Mouse (Mus musculus) hindbrain, embryonic 11.5 days (tissue): ENCODE results near the gene Ccdc24. TPM values are rescaled to one million over a fixed set of nuclear protein-coding genes. Genes with fewer than 3 reads are reported as not detected.
A peak's percentile ranks its signal among the peaks of the same experiment; 100 is the strongest.

ENCODE experiments used
- ATAC-seq: fragments of 200-750 bp; cut with Nextera tagmentation; 2 replicates; pipeline ENCODE4 v1.8.0; 2017; ENCODE audit warnings: mild to moderate bottlenecking, moderate TSS enrichment, moderate library complexity; ENCODE audit not compliant: low FRiP score
- DNase-seq: peaks from one replicate; pipeline ENCODE4 v3.0.0-alpha.2; 2015; ENCODE audit warnings: low spot score
- H3K27ac ChIP-seq: fragments of 300-500 bp; sonication (generic); 2 replicates; pipeline ENCODE4 v1.5.1; 2014; ENCODE audit warnings: mild to moderate bottlenecking, low read depth, low read length
- H3K27me3 ChIP-seq: fragments of 300-500 bp; sonication (generic); 2 replicates; pipeline ENCODE4 v1.6.1; 2014; ENCODE audit warnings: mild to moderate bottlenecking, low read length, moderate library complexity, mixed read lengths; ENCODE audit not compliant: control insufficient read depth, insufficient read depth
- H3K36me3 ChIP-seq: fragments of 300-500 bp; sonication (generic); 2 replicates; pipeline ENCODE4 v1.6.1; 2014; ENCODE audit warnings: mild to moderate bottlenecking, low read length, moderate library complexity, mixed read lengths; ENCODE audit not compliant: control insufficient read depth, insufficient read depth
- H3K4me1 ChIP-seq: fragments of 300-500 bp; sonication (generic); replicated peaks from 2 replicates; pipeline ENCODE4 v1.6.1; 2014; ENCODE audit warnings: low read length, mixed read lengths; ENCODE audit not compliant: control insufficient read depth, insufficient read depth
- H3K4me2 ChIP-seq: fragments of 300-500 bp; sonication (generic); replicated peaks from 2 replicates; pipeline ENCODE4 v1.6.1; 2014; ENCODE audit warnings: mild to moderate bottlenecking, low read depth, low read length
- H3K4me3 ChIP-seq: fragments of 300-500 bp; sonication (generic); 2 replicates; pipeline ENCODE4 v1.5.1; 2014; ENCODE audit warnings: low read depth, low read length
- H3K9ac ChIP-seq: fragments of 300-500 bp; sonication (generic); 2 replicates; pipeline ENCODE4 v1.6.1; 2014; ENCODE audit warnings: low read depth, low read length
- H3K9me3 ChIP-seq: fragments of 300-500 bp; sonication (generic); 2 replicates; pipeline ENCODE4 v1.6.1; 2016; ENCODE audit warnings: low read length; ENCODE audit not compliant: control insufficient read depth
- WGBS: fragments of 180-500 bp; shearing (Covaris S2); extraction: QIAGEN DNeasy Blood & Tissue Kit; methylation state at CpG from one replicate; pipeline ENCODE4 v1.1.7; 2014; 5-methylcytosine and 5-hydroxymethylcytosine counted together
- polyA plus RNA-seq: library from polyadenylated mRNA; unstranded; fragments of >200 nt; fragmentation: Nextera tagmentation; extraction: Ambion mirVana; gene quantifications from 2 replicates; pipeline ENCODE4 v1.2.1, GENCODE M21; 2014

The Ccdc24 gene
- polyA plus RNA-seq, 1 experiment from 2014 or later = 1.7 TPM

- no peak overlapping the region for H3K4me2 ChIP-seq
- peaks cover 8% of the 10 kb centered on the region; the same call in 1 of the 2 replicates for H3K36me3 ChIP-seq
- no peak for ATAC-seq
- H3K27ac ChIP-seq = no peak overlapping the region
- 95% methylated on average over 10 of the region's 10 CpGs for WGBS
- H3K9me3 ChIP-seq = no peaks in the 10 kb centered on the region
- no peak overlapping the region for H3K9ac ChIP-seq
- no peak overlapping the region for H3K4me3 ChIP-seq
- H3K4me1 ChIP-seq = no peaks in the 10 kb centered on the region
- no peak for DNase-seq
- H3K27me3 ChIP-seq = no peaks in the 10 kb centered on the region
Measured at GRCm38 (mm10) chr4:117904094-117904493, 31.7 kb upstream of the Ccdc24 start.

- Histone ChIP-seq H3K27me3 (no peaks in the 10 kb centered on the region), H3K36me3 (peaks cover 3% of the 10 kb centered on the region; the same call in 1 of the 2 replicates), H3K4me3 (no peak overlapping the region), H3K27ac (no peak overlapping the region), H3K4me1 (no peaks in the 10 kb centered on the region), H3K9ac (no peak overlapping the region), H3K9me3 (no peaks in the 10 kb centered on the region), H3K4me2 (no peak overlapping the region)
- ATAC-seq (no peak), DNase-seq (no peak)
- 85% methylated on average over 3 of the region's 3 CpGs for WGBS
Measured at GRCm38 (mm10) chr4:117898111-117898510, 25.8 kb upstream of the Ccdc24 start.

- WGBS = 95% methylated on average over 6 of the region's 6 CpGs
- peaks cover 2% of the 10 kb centered on the region; the same call in 1 of the 2 replicates for H3K36me3 ChIP-seq
- no peaks in the 10 kb centered on the region for H3K9me3 ChIP-seq
- no peak overlapping the region for H3K4me2 ChIP-seq
- H3K9ac ChIP-seq = no peak overlapping the region
- H3K4me1 ChIP-seq = no peaks in the 10 kb centered on the region
- DNase-seq = no peak
- no peaks in the 10 kb centered on the region for H3K27me3 ChIP-seq
- H3K27ac ChIP-seq = no peak overlapping the region
- H3K4me3 ChIP-seq = no peak overlapping the region
- no peak for ATAC-seq
Measured at GRCm38 (mm10) chr4:117896031-117896430, 23.7 kb upstream of the Ccdc24 start.

- no peaks in the 10 kb centered on the region for H3K9me3 ChIP-seq
- no peaks in the 10 kb centered on the region for H3K27me3 ChIP-seq
- 0 out of 2 replicates have a peak, but pooled peaks cover 2% of the 10 kb centered on the region for H3K36me3 ChIP-seq
- ATAC-seq (no peak), DNase-seq (no peak)
- no peak overlapping the region for H3K4me2 ChIP-seq
- no peaks in the 10 kb centered on the region for H3K4me1 ChIP-seq
- H3K9ac ChIP-seq = no peak overlapping the region
- 85% methylated on average over 7 of the region's 7 CpGs for WGBS
- no peak overlapping the region for H3K4me3 ChIP-seq
- no peak overlapping the region for H3K27ac ChIP-seq
Measured at GRCm38 (mm10) chr4:117895339-117895738, 23.0 kb upstream of the Ccdc24 start.

GRCm38 (mm10) chr4:117894601-117895000, 22.2 kb upstream of the Ccdc24 start:
- no peak for ATAC-seq
- H3K4me2 ChIP-seq = no peak overlapping the region
- H3K9ac ChIP-seq = no peak overlapping the region
- H3K9me3 ChIP-seq = no peaks in the 10 kb centered on the region
- no peak for DNase-seq
- H3K36me3 ChIP-seq = 0 out of 2 replicates have a peak, but pooled peaks cover 2% of the 10 kb centered on the region
- no peak overlapping the region for H3K27ac ChIP-seq
- H3K27me3 ChIP-seq = no peaks in the 10 kb centered on the region
- H3K4me1 ChIP-seq = no peaks in the 10 kb centered on the region
- H3K4me3 ChIP-seq = no peak overlapping the region
- WGBS = 88% methylated on average over 8 of the region's 8 CpGs

GRCm38 (mm10) chr4:117893376-117893775, 21.0 kb upstream of the Ccdc24 start:
- no peak overlapping the region for H3K4me3 ChIP-seq
- 21% methylated on average over 9 of the region's 9 CpGs for WGBS
- no peak overlapping the region for H3K9ac ChIP-seq
- H3K27me3 ChIP-seq = no peaks in the 10 kb centered on the region
- DNase-seq = peak; percentile 64
- no peaks in the 10 kb centered on the region for H3K9me3 ChIP-seq
- ATAC-seq = no peak
- no peaks in the 10 kb centered on the region for H3K4me1 ChIP-seq
- no peak overlapping the region for H3K4me2 ChIP-seq
- no peak overlapping the region for H3K27ac ChIP-seq
- peaks cover 3% of the 10 kb centered on the region; the same call in 1 of the 2 replicates for H3K36me3 ChIP-seq

- H3K27ac ChIP-seq = no peak within 1 kb of the TSS
- H3K4me1 ChIP-seq = no peaks in the 10 kb centered on the region
- DNase-seq = peak; percentile 89
- peak within 1 kb of the TSS; percentile 40 for H3K9ac ChIP-seq
- peak within 1 kb of the TSS; percentile 89 for H3K4me2 ChIP-seq
- H3K27me3 ChIP-seq = no peaks in the 10 kb centered on the region
- no peaks in the 10 kb centered on the region for H3K9me3 ChIP-seq
- WGBS = 0% methylated on average over 21 of the region's 21 CpGs
- peaks cover 3% of the 10 kb centered on the region; the same call in 1 of the 2 replicates for H3K36me3 ChIP-seq
- ATAC-seq = peak; percentile 85
- H3K4me3 ChIP-seq = peak within 1 kb of the TSS; percentile 64
Measured at GRCm38 (mm10) chr4:117891738-117892161, 19.4 kb upstream of the Ccdc24 start, which contains the start of gene Dph2. TSS of gene Dph2 (minus strand) at chr4:117892032.

GRCm38 (mm10) chr4:117890750-117891149, 18.4 kb upstream of the Ccdc24 start:
- H3K9me3 ChIP-seq = no peaks in the 10 kb centered on the region
- DNase-seq (no peak), ATAC-seq (no peak)
- WGBS = 67% methylated on average over 8 of the region's 8 CpGs
- no peak overlapping the region for H3K9ac ChIP-seq
- H3K27ac ChIP-seq = no peak overlapping the region
- H3K4me1 ChIP-seq = 0 out of 2 replicates have a peak, but pooled peaks cover 4% of the 10 kb centered on the region
- peak overlapping the region; percentile 64 for H3K4me3 ChIP-seq
- no peak overlapping the region; the same call in 1 of the 2 replicates for H3K4me2 ChIP-seq
- H3K36me3 ChIP-seq = peaks cover 3% of the 10 kb centered on the region; the same call in 1 of the 2 replicates
- no peaks in the 10 kb centered on the region for H3K27me3 ChIP-seq

- no peak overlapping the region for H3K4me3 ChIP-seq
- WGBS = 91% methylated on average over 14 of the region's 14 CpGs
- H3K27ac ChIP-seq = no peak overlapping the region
- no peak overlapping the region for H3K9ac ChIP-seq
- no peak overlapping the region for H3K4me2 ChIP-seq
- H3K36me3 ChIP-seq = peaks cover 3% of the 10 kb centered on the region; the same call in 1 of the 2 replicates
- 0 out of 2 replicates have a peak, but pooled peaks cover 4% of the 10 kb centered on the region for H3K4me1 ChIP-seq
- DNase-seq (no peak), ATAC-seq (no peak)
- no peaks in the 10 kb centered on the region for H3K9me3 ChIP-seq
- no peaks in the 10 kb centered on the region for H3K27me3 ChIP-seq
Measured at GRCm38 (mm10) chr4:117890031-117890430, 17.7 kb upstream of the Ccdc24 start.
